Mouse (Mus musculus): ENCODE results near the gene Zyg11a.
"Not testable (repeated sequence)": the region's sequence is repeated elsewhere in the genome, so short reads cannot be mapped to it uniquely, and the experiment has no call there.

Gene Zyg11a

DNA sequence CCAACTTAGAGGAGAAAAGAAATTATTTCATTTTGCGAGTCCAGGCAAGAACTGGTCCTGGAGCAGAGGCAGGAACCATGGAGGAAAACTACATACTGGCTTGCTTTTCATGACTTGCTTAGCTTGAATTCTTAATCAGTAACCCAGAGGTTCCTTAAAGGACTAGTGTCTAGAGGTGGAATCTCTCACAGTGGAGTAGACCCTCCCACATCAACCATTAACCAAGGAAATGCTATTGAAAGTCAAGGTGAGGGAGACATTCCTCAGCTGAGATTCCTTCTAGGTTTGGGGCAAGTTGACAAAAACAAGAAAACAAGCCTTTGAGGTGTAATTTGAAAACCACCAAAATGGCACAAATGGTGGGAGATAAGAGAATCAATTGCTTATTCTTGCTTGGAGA is 73.0 kb downstream of the Zyg11a start, which contains the start of gene Scp2:
Gene Scp2 (minus strand): TSS at position 119 of the 400 bp plus-strand sequence.
- in situ Hi-C loops (cut with MboI, MseI), result no loop called here

DNA sequence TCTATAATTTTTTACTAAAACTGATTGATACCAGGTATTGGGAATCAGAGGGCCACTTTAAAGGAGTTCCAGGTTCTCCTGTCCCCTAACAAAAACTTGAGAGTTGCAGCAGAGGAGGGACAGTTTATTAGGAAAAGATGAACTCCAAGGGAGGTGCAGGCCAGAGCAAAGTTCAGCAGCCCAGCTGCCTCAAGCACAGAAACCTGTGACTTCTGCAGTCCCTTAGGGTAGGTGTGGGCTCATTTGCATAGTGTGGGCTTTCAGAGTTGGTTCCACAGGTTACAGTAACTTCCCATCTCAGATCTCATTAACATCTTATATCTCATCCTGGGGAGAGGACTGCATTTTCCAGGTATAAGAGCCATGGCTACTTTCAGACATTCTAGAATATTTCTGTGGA is 74.1 kb downstream of the Zyg11a start:
- in situ Hi-C loops (cut with MboI, MseI), result no loop called here

DNA sequence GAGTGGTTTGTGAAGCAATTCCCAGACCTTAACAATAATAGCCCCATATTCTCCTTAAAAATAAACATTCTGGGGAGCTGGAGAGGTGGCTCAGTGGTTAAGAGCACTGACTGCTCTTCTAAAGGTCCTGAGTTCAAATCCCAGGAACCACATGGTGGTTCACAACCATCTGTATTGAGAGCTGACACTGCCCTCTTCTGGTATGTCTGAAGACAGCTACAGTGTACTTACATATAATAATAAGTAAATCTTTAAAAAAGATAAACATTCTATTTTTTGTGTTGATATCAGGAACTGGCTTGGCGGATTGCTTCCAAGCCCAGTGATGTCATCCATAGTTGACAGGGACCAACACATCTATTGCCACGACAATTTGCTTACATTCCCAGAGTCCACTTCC is 74.7 kb downstream of the Zyg11a start:
- in situ Hi-C loops (cut with MboI, MseI), result not testable (repeated sequence)

DNA sequence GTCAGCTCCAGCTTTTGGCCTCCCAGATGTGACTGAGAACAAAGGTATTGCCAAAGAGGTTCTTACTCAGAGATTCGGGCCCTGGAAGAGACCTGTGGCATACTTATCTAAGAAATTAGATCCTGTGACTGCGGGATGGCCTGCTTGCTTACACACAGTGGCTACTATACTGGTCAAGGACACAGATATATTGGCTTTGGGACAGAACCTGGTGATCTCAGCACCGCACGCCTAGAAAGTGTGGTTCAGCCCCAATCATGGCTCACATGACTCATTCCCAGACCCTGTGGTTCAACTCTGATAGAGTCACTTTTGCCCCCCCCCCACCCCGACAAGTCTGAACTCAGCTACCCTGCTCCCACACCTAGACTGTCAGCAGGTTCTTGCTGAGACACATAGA is 80.9 kb downstream of the Zyg11a start:
- in situ Hi-C loops (cut with MboI, MseI), result no loop called here
